Mouse (Mus musculus) adrenal gland, postnatal 4 days (tissue): ENCODE measurements around the gene Nsf. TPM values are rescaled to one million over a fixed set of nuclear protein-coding genes. Genes with fewer than 3 reads are reported as not detected.

Experiments used
- DNase-seq, 2 experiments: peaks; one replicate each; pipeline ENCODE4 v3.0.0; 2021 to 2022; ENCODE audit warnings: low spot score in 2 of 2, mixed read lengths in 2 of 2
- total RNA-seq, 2 experiments: library from RNA; stranded (reverse); gene quantifications; 2 replicates each; pipeline ENCODE4 v1.2.3; 2021

Gene Nsf
- total RNA-seq, 2 experiments from 2014 or later = 96.6 to 99.5 TPM

DNA sequence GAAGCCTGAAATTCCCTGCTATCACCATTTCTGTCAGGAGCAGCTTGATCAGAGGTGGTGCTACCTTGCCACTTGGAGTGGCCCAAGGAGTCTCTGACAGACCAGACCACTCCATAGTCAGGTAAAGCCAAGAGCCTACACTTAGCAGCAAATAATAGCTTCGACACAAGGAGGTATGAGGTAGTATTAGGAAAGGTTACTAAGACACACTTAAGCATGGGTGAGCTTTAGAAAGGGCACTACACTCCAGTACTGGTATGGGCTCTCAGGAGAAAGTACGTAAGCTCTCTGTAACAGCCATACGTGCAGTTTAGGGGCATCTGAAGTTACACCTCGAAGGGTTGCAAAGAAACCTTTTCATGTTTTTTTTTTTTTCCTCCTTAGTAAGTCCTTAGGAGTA is 11.1 kb downstream of the Nsf start:
- no peak for DNase-seq

GRCm38 (mm10) chr11:103941351-103941750 is 12.5 kb downstream of the Nsf start:
- no peak for DNase-seq

DNA sequence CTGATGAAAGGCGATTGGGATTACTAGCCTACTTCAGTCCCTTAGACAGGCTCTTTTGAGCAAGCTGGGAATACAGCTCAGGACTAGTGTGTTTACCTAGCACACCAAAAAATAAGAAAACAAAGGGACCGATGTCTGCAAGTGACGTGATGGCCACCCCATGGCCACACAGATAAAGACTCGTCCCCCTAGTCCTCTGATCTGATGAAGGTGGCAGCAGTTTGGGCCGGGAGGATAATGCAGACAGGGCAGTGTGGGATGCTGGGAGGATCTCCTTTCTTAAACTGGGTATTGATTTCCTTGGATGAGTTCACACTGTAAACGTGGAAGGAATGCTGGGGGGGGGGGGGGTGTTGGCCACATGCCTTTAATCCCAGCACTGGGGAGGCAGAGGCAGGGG is 13.0 kb downstream of the Nsf start:
- DNase-seq = no peak

- no peak for DNase-seq
Observed at GRCm38 (mm10) chr11:103937976-103938728, 15.7 kb downstream of the Nsf start.

DNA sequence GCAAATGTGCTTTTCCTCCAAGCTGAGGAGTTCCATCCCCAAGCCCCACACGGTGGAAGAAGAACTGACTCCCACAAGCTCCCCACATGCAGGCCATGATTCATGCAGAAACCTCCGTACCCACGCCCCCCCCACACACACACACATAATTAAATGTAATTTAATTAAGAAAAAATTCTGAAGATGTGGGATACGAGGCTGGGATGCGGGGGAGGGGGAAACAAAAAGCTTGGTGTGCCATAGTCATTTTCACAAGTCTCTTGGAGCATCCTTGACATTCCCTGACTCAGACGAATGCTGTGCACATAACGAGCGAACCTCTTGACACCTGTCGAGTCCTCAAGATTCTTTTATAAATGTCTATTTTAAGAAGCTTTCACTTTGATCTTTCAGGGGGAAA is 16.4 kb downstream of the Nsf start:
- no peak for DNase-seq

GRCm38 (mm10) chr11:103935717-103936116 is 18.1 kb downstream of the Nsf start:
- DNase-seq = no peak

DNA sequence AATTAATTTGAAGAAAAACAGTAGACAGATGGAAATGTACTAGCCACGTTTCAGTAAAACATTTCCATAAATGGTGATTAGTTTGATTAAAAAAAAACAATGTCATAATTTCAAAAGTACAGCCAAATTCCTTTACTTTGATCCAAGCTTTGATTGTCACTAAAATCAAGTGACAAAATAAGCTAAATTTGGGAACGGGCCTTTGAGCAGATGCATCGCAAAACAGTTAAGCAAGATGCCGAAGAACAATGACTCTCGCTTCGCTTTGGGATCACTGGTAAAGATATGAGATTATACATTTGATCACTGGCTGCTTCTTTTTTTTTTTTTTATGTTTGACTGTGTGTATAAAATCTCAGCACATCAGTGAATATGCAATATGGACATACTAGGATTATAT is 20.0 kb downstream of the Nsf start:
- DNase-seq = no peak

- no peak for DNase-seq
Observed at GRCm38 (mm10) chr11:103923957-103924356, 29.9 kb downstream of the Nsf start.

DNA sequence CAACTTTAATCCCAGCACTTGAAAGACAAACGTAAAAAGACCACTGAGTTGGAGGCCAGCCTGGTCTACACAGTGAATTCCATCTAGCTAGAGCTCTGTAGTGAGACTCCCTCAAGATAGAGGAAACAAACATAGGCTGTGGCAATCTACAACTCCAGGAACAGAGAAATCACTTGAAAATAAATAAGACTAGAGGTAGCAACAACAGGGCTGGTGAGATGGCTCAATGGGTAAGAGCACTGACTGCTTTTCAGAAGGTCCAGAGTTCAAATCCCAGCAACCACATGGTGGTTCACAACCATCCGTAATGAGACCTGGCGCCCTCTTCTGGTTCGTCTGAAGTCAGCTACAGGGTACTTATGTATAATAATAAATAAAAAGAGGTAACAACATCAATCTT is 30.6 kb downstream of the Nsf start:
- DNase-seq = no peak

DNA sequence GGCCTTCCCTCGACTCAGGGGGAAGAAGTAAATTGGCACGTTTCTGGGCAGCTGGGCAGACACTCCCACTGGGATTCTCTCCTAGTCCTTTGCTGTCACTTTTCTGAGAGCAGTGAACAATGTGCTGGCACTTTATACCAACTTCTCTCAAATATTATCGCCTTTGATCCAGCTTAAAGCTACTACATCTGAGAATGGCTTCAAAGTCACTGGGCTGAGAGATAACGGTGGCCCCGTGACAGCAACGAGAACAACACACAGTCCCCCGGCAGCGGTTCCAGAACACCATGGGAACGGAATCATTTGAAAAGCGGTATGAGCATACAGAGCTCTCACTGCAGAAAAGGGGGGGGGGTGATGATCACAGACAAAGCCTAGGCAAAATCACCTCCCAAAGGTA is 31.0 kb downstream of the Nsf start:
- DNase-seq = no peak

GRCm38 (mm10) chr11:103920665-103921064 is 33.2 kb downstream of the Nsf start:
- DNase-seq = no peak

DNA sequence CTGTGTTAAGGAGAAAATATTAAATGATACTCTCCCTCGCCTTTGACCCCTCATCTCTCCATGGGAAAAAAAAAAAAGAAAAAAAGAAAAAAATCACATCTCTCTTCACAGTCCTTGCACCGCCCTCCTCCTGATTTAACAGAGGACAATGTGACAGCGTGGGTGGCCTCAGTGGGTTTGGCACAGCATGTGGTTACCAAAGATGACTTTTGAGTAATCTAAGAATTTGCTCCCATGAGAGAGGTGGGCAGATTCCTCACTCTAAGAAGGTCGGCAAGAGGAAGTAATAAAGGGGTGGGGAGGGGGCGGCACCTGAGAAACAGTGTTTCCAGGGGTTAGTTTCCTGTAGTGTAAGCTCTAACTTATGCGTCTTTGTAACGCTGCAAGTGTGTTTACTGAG is 37.0 kb downstream of the Nsf start:
- no peak for DNase-seq

GRCm38 (mm10) chr11:103915686-103916085 is 38.2 kb downstream of the Nsf start:
- DNase-seq = no peak

- no peak for DNase-seq
Observed at GRCm38 (mm10) chr11:103910993-103911585, 42.8 kb downstream of the Nsf start.

- DNase-seq = no peak
Observed at GRCm38 (mm10) chr11:103910531-103910930, 43.3 kb downstream of the Nsf start.

DNA sequence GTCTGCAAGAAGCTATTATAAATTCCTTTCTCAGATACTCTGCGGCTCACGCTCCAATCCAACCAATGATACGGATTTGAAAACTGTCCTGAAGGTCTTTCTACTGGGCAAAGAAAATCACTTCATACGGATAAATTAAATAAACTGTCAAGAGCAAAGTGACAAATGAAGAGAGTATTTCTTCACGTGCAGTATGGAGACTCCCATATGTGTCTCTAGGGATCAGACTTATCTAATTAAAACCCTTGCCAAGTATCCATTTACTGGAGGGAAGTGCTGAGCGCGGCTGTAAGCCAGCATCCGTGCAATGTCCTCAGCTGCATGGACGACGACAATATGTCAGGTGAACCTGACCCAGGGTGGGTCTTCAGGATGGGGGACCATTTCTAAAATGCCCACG is 44.0 kb downstream of the Nsf start:
- DNase-seq = no peak

- DNase-seq = no peak
Observed at GRCm38 (mm10) chr11:103909396-103909795, 44.5 kb downstream of the Nsf start.

DNA sequence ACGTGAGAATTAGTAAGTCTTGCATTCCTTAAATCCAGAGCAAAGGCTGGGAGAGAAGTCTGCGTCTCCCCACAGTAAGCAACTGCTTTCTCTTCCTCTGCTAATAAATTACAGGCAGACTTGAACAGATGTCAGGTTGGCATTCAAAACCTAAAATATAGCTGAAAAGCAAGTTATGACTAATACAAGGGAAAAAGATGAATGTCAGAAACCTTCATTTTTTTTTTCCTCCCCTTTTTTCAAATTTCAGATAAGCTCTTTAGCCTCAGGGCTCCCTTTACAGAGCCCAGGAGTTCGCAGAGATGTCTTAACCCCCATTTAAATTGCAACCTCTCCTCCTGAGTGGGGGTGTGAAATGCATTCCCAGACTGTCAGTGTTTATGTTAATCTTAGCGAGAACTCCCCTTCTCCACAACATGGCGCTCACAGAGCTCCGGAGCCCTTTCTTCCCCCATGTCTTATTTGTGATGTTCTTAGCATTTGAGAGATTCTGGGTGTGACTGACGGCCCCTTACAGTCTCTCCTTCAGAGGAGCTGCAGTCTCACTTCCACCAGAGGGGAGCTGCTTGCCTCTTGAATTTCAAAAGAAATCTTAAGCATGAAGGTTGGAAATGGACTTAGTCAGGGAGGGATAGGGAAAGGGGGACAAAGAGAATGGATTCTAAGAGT is 47.7 kb downstream of the Nsf start:
- DNase-seq = no peak

DNA sequence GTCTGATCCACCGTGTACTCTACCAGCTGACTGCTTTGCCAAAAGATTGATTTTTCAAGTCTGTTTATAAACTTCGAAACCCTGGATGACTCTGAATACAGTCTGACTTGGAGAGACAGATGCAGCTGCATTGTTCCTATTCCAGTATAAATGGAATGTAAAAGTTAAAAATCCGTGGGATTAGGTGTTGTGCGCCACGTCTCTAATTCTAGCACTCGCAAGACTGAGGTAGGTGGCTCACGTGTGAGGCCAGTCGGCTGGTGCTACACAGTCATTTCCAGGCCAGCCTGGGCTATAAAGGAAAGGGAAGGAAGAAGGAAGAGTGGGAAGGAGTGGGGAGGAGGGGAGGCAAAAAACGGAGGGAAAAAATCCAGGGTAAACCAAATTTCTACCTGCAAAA is 48.4 kb downstream of the Nsf start:
- DNase-seq = no peak

DNA sequence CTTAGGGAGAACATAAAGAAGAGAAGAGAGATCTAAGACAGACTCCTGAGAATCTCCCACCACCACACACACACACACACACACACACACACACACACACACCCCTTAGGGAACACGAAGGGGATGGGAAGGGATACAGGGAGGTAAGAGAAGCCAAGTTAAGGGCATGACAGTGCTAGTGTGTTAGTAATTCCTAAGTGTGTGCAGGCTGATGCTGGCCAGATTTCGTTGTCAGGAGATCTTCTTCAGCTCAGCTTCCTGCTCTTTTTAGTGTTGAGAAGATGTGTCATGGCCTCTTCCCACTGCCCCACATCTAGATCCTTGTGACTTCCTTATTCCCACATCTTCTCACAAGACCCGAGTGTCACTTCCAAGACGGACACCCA is 52.3 kb downstream of the Nsf start:
- no peak for DNase-seq

DNA sequence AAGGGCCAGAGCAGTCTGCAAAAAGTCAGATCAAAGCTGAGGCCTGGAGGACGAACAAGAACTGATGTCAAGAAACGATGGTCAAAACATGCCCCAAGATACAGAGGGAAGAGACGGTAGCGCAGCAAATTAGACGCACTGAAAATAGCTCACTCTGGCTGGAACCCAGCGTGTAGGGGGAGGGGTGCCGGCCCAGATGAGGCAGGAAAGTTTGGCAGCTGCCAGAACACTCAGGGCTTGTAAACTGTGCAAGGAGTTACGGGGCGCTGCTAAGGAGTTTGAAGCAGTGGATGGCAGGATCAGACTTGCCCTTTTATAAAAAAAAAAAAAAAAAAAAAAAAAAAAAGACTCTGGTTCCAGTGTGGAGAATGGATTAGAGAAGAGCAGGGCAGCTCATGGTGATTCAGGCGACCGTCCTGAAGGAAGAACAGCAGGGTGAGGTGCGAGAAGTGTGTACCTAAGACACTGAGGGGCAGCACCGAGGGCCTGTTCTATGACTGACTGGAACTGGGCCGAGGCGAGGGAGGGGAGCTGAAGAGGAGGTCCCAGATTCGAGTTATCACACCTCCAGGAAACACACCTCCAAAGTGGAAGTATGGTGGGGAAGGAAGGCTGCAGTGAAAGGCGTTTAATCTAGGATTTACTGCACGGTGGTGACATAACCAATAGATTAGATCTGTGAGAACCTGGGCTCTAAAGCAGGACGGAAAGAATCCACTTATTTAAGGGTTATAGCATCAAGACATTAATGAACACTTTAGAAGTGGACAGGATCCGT is 52.9 kb downstream of the Nsf start:
- no peak for DNase-seq
